Mouse (Mus musculus) liver, embryonic 15.5 days (tissue): ENCODE measurements around the gene Fam187a. TPM values are rescaled to one million over a fixed set of nuclear protein-coding genes. Genes with fewer than 3 reads are reported as not detected.

Experiments used
- ATAC-seq: fragments of 200-750 bp; cut with Nextera tagmentation; 2 replicates; pipeline ENCODE4 v1.8.0; 2017; ENCODE audit warnings: moderate number of reproducible peaks, mild to moderate bottlenecking, moderate library complexity; ENCODE audit not compliant: insufficient read depth
- H3K27ac ChIP-seq: fragments of 300-500 bp; sonication (generic); replicated peaks from 2 replicates; pipeline ENCODE4 v1.5.1; 2015; ENCODE audit warnings: mild to moderate bottlenecking, inconsistent platforms
- H3K27me3 ChIP-seq: fragments of 300-500 bp; sonication (generic); 2 replicates; pipeline ENCODE4 v1.6.1; 2015; ENCODE audit warnings: mild to moderate bottlenecking, inconsistent platforms
- H3K36me3 ChIP-seq: fragments of 300-500 bp; sonication (generic); replicated peaks from 2 replicates; pipeline ENCODE4 v1.6.1; 2015; ENCODE audit warnings: moderate library complexity, mild to moderate bottlenecking, inconsistent platforms
- H3K4me1 ChIP-seq: fragments of 300-500 bp; sonication (generic); replicated peaks from 2 replicates; pipeline ENCODE4 v1.6.1; 2015; ENCODE audit warnings: inconsistent platforms
- H3K4me2 ChIP-seq: fragments of 300-500 bp; sonication (generic); 2 replicates; pipeline ENCODE4 v1.6.1; 2015; ENCODE audit warnings: moderate library complexity, mild to moderate bottlenecking, inconsistent platforms
- H3K4me3 ChIP-seq: fragments of 300-500 bp; sonication (generic); replicated peaks from 2 replicates; pipeline ENCODE4 v1.5.1; 2015; ENCODE audit warnings: mild to moderate bottlenecking, inconsistent platforms
- H3K9ac ChIP-seq: fragments of 300-500 bp; sonication (generic); 2 replicates; pipeline ENCODE4 v1.6.1; 2015; ENCODE audit warnings: moderate library complexity, mild to moderate bottlenecking, inconsistent platforms
- H3K9me3 ChIP-seq: fragments of 300-500 bp; sonication (generic); replicated peaks from 2 replicates; pipeline ENCODE4 v1.6.1; 2016; ENCODE audit warnings: inconsistent platforms
- WGBS: fragments of 180-500 bp; shearing (Covaris S2); methylation state at CpG from one replicate; pipeline ENCODE4 v1.1.7; 2015; ENCODE audit warnings: mixed read lengths; ENCODE audit not compliant: insufficient replicate concordance; 5-methylcytosine and 5-hydroxymethylcytosine counted together
- polyA plus RNA-seq: library from polyadenylated mRNA; unstranded; fragments of >200 nt; fragmentation: Nextera tagmentation; extraction: Ambion mirVana; gene quantifications from 2 replicates; pipeline ENCODE4 v1.2.1, GENCODE M21; 2015

The Fam187a gene
- polyA plus RNA-seq, 1 experiment from 2014 or later = not detected

GRCm38 (mm10) chr11:102859933-102860332 is 25.0 kb upstream of the Fam187a start:
- H3K27ac ChIP-seq = no peak overlapping the region
- no peak for ATAC-seq
- no peak overlapping the region for H3K9ac ChIP-seq
- 88% methylated on average over 8 of the region's 8 CpGs for WGBS
- no peak overlapping the region for H3K4me2 ChIP-seq
- no peaks in the 10 kb centered on the region for H3K4me1 ChIP-seq
- H3K36me3 ChIP-seq = peaks cover 99% of the 10 kb centered on the region
- no peak overlapping the region for H3K4me3 ChIP-seq
- H3K9me3 ChIP-seq = no peaks in the 10 kb centered on the region
- H3K27me3 ChIP-seq = no peaks in the 10 kb centered on the region

GRCm38 (mm10) chr11:102864272-102864671 is 20.7 kb upstream of the Fam187a start:
- Histone ChIP-seq H3K27ac (no peak overlapping the region), H3K4me2 (no peak overlapping the region), H3K36me3 (peaks cover 97% of the 10 kb centered on the region), H3K4me1 (no peaks in the 10 kb centered on the region), H3K27me3 (no peaks in the 10 kb centered on the region), H3K9me3 (no peaks in the 10 kb centered on the region), H3K4me3 (no peak overlapping the region), H3K9ac (no peak overlapping the region)
- WGBS = 47% methylated on average over 4 of the region's 4 CpGs
- no peak for ATAC-seq

GRCm38 (mm10) chr11:102874801-102875334 is 10.1 kb upstream of the Fam187a start:
- no peak overlapping the region for H3K27ac ChIP-seq
- H3K27me3 ChIP-seq = no peaks in the 10 kb centered on the region
- no peak for ATAC-seq
- no peaks in the 10 kb centered on the region for H3K9me3 ChIP-seq
- H3K9ac ChIP-seq = no peak overlapping the region
- H3K4me3 ChIP-seq = no peak overlapping the region
- 82% methylated on average over 7 of the region's 7 CpGs for WGBS
- peaks cover 70% of the 10 kb centered on the region for H3K36me3 ChIP-seq
- peaks cover 14% of the 10 kb centered on the region for H3K4me1 ChIP-seq
- H3K4me2 ChIP-seq = no peak overlapping the region

GRCm38 (mm10) chr11:102879558-102879957 is 5.4 kb upstream of the Fam187a start:
- Histone ChIP-seq H3K4me3 (peak overlapping the region; percentile 83), H3K4me2 (peak overlapping the region; percentile 82), H3K9me3 (no peaks in the 10 kb centered on the region), H3K4me1 (peaks cover 45% of the 10 kb centered on the region), H3K9ac (peak overlapping the region; percentile 86; the same call in 1 of the 2 replicates), H3K27ac (no peak overlapping the region), H3K27me3 (peaks cover 22% of the 10 kb centered on the region), H3K36me3 (peaks cover 33% of the 10 kb centered on the region)
- 74% methylated on average over 2 of the region's 2 CpGs for WGBS
- ATAC-seq = no peak

GRCm38 (mm10) chr11:102880585-102881313 is 4.2 kb upstream of the Fam187a start, which contains the start of the genes Eftud2 and Ccdc103:
Eftud2 (minus strand) TSS chr11:102880985.
Ccdc103 (plus strand) TSS chr11:102881204.
- peaks cover 55% of the 10 kb centered on the region for H3K4me1 ChIP-seq

GRCm38 (mm10) chr11:102881314-102882198 is 3.4 kb upstream of the Fam187a start:
- peak overlapping the region; percentile 80 for H3K27ac ChIP-seq
- 9% methylated on average over 13 of the region's 13 CpGs for WGBS

More at GRCm38 (mm10) chr11:102880585-102881313, 4.2 kb upstream of the Fam187a start, which contains the start of the genes Eftud2 and Ccdc103:
- peak within 1 kb of the TSS; percentile 80 for H3K27ac ChIP-seq
- H3K4me3 ChIP-seq = peak within 1 kb of the TSS; percentile 83
- H3K9me3 ChIP-seq = no peaks in the 10 kb centered on the region
- peaks cover 21% of the 10 kb centered on the region for H3K36me3 ChIP-seq
- under 1% methylated on average over 62 of the region's 62 CpGs for WGBS
- peak within 1 kb of the TSS; percentile 82 for H3K4me2 ChIP-seq
- H3K9ac ChIP-seq = peak within 1 kb of the TSS; percentile 86
- peaks cover 34% of the 10 kb centered on the region for H3K27me3 ChIP-seq
- peak; percentile 92 for ATAC-seq

GRCm38 (mm10) chr11:102887433-102887832 is 2.5 kb downstream of the Fam187a start:
- H3K27me3 ChIP-seq = peaks cover 73% of the 10 kb centered on the region
- no peaks in the 10 kb centered on the region for H3K36me3 ChIP-seq
- ATAC-seq = no peak
- WGBS = 61% methylated on average over 5 of the region's 5 CpGs
- no peak overlapping the region for H3K9ac ChIP-seq
- no peak overlapping the region for H3K4me2 ChIP-seq
- H3K9me3 ChIP-seq = no peaks in the 10 kb centered on the region
- no peak overlapping the region for H3K4me3 ChIP-seq
- peaks cover 51% of the 10 kb centered on the region for H3K4me1 ChIP-seq
- no peak overlapping the region for H3K27ac ChIP-seq

More at GRCm38 (mm10) chr11:102881314-102882198, 3.4 kb upstream of the Fam187a start:
- Histone ChIP-seq H3K36me3 (peaks cover 15% of the 10 kb centered on the region), H3K9ac (peak overlapping the region; percentile 86), H3K27me3 (peaks cover 42% of the 10 kb centered on the region), H3K4me2 (peak overlapping the region; percentile 82), H3K9me3 (no peaks in the 10 kb centered on the region), H3K4me1 (peaks cover 55% of the 10 kb centered on the region), H3K4me3 (peak overlapping the region; percentile 83)
- ATAC-seq = peak; percentile 45

GRCm38 (mm10) chr11:102888135-102888534 is 3.2 kb downstream of the Fam187a start:
- H3K4me2 ChIP-seq = no peak overlapping the region
- no peak for ATAC-seq
- H3K27me3 ChIP-seq = peaks cover 73% of the 10 kb centered on the region
- H3K4me1 ChIP-seq = peaks cover 54% of the 10 kb centered on the region
- no peak overlapping the region for H3K4me3 ChIP-seq
- H3K36me3 ChIP-seq = no peaks in the 10 kb centered on the region
- no peak overlapping the region for H3K27ac ChIP-seq
- 48% methylated on average over 3 of the region's 3 CpGs for WGBS
- no peaks in the 10 kb centered on the region for H3K9me3 ChIP-seq
- H3K9ac ChIP-seq = no peak overlapping the region

- WGBS = 66% methylated on average over 5 of the region's 5 CpGs
- no peak overlapping the region; the same call in 1 of the 2 replicates for H3K27ac ChIP-seq
- no peaks in the 10 kb centered on the region for H3K36me3 ChIP-seq
- H3K4me2 ChIP-seq = no peak overlapping the region
- ATAC-seq = no peak
- no peak overlapping the region for H3K4me3 ChIP-seq
- peaks cover 65% of the 10 kb centered on the region for H3K27me3 ChIP-seq
- H3K4me1 ChIP-seq = peaks cover 59% of the 10 kb centered on the region
- no peak overlapping the region for H3K9ac ChIP-seq
- no peaks in the 10 kb centered on the region for H3K9me3 ChIP-seq
Measured at GRCm38 (mm10) chr11:102890096-102890495, 5.1 kb downstream of the Fam187a start.

GRCm38 (mm10) chr11:102893015-102893651 is 8.2 kb downstream of the Fam187a start:
- Histone ChIP-seq H3K27me3 (peaks cover 61% of the 10 kb centered on the region), H3K4me3 (peak overlapping the region; percentile 63), H3K9me3 (no peaks in the 10 kb centered on the region), H3K4me2 (peak overlapping the region; percentile 88), H3K36me3 (no peaks in the 10 kb centered on the region), H3K4me1 (peaks cover 79% of the 10 kb centered on the region), H3K27ac (peak overlapping the region; percentile 94), H3K9ac (peak overlapping the region; percentile 77)
- peak; percentile 67 for ATAC-seq
- WGBS = 3% methylated on average over 43 of the region's 43 CpGs
